Mouse (Mus musculus): Measurements from ENCODE around the gene Rpl39. TPM values are rescaled to one million over a fixed set of nuclear protein-coding genes. Genes with fewer than 3 reads are reported as not detected.
A peak's percentile ranks its signal among the peaks of the same experiment; 100 is the strongest.

Rpl39 gene
- polyA plus RNA-seq, 1 experiment from 2014 or later: 377 TPM

DNA sequence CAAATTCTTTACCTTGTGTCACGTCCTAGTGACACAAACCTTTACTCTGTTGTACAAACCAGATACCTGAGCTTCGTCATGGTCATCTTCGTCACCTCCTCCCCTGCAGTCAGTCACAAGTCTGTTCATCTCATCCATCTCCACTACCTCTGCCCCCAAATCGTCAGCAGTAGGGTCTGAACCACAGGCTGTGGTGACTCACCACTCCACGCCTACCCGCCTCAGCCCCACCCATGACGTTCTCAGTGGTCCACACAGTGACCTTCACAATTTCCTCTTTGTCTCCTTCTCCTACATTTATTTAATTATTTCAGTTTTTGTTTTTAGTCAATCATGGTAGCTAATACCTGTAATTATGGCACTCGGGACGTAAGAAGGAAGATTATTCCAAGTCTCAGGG is 21.3 kb downstream of the Rpl39 start:
- no peaks in the 10 kb centered on the region for H3K36me3 ChIP-seq
- H3K9me3 ChIP-seq: no peaks in the 10 kb centered on the region
- WGBS: 72% methylated on average over 9 of the region's 9 CpGs
- no peaks in the 10 kb centered on the region for H3K4me1 ChIP-seq
- no peak overlapping the region for H3K4me3 ChIP-seq
- H3K4me2 ChIP-seq: no peak overlapping the region
- H3K27me3 ChIP-seq (replicated peaks): no peaks in the 10 kb centered on the region
- no peak overlapping the region for H3K27ac ChIP-seq (replicated peaks)
- ATAC-seq (ENCODE audit: extremely low read depth, insufficient number of reproducible peaks, low FRiP score, low TSS enrichment): no peak
- H3K9ac ChIP-seq: no peak overlapping the region

DNA sequence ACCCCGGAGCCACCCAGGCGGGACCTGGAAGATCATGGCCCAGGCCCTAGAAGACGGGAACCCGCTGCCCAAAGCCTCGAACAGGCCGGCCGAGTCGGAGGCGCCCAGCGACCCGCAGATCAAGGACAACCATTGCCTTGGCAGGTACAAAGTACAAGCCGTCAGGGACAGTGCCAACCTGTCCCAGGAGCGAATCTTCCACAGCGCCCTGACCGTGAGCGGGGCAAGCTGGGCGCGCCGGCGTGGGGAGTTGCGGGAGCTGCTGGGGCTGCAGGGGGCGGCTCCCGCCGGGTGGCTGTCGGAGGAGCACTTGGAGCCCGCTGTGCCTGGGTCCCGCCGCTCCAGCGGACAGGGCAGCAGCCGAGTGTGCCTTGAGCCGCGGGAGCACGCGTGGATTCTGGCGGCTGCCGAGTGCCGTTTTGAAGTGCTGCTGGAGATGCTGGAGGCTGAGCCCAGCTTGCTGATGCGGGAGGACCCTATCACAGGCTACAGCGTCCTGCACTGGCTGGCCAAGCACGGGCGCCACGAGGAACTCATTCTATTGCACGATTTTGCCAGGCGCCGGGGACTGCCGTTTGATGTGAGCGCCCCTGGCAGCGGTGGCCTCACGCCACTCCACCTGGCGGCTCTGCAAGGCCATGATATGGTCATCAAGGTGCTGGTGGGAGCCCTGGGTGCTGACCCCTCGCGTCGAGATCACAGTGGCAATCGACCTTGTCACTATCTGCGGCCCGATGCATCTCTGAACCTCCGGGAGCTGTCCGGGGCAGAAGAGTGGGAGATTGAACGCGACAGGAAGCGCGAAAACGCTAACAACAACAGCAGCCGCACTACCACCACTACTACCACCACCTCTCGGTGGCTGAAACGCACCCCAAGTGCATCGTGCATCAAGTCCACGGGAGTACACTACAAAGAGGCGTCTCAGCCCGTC is 36.0 kb downstream of the Rpl39 start:
- ATAC-seq (ENCODE audit: extremely low read depth, insufficient number of reproducible peaks, low FRiP score, low TSS enrichment): no peak
- 10% methylated on average over 68 of the region's 70 CpGs for WGBS
- Histone ChIP-seq H3K4me1 (peaks cover 6% of the 10 kb centered on the region; the same call in 1 of the 2 replicates), H3K9me3 (no peaks in the 10 kb centered on the region), H3K4me3 (peak overlapping the region; percentile 47), H3K4me2 (peak overlapping the region; percentile 71), H3K9ac (peak overlapping the region; percentile 54), H3K27me3 (replicated peaks) (peaks cover 79% of the 10 kb centered on the region), H3K36me3 (no peaks in the 10 kb centered on the region), H3K27ac (replicated peaks) (no peak overlapping the region)

DNA sequence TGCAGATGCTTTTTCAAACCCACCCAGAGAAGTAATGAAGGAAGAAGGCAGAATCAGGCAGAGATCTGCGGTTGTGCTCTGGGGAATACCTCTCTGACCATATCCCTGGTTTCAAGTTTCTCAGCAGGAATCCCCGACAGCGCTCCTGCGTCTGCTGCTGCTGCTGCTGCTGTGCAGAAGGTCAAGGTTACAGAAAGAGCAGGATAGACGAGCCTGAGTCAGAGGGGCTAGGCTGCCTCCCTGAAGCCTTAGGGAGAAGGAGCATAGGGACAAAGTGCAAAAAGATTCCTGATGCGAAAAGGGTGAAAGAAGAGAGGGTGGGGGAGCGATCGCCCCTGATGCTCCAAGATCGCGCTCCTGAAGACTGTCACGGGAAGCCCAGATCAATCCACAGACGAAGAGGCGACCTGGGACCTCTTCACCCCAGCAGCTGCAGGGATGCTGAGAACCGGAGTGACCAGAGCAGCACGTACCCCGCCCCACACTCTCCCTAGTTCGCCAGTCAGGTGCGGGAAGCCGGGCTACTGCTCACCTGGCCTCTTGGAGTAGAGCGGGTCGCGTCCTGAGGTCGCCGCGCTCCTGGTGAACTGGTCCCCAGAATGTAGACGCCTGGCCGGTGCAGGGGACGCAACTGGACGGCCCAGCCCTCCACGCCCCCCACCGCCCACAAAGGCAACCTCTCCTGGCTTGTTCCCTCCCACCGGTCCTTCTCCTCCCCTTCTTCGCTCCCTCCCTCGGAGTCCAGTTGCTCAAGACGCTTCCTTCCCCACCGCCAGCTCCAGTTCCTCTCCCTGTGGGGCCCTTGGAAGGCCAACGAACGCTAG is 36.9 kb downstream of the Rpl39 start, which contains the start of gene Sowahd:
TSS of gene Sowahd (plus strand) at position 780 of the 824 bp plus-strand sequence.
- 11% methylated on average over 24 of the region's 38 CpGs for WGBS
- ATAC-seq (ENCODE audit: extremely low read depth, insufficient number of reproducible peaks, low FRiP score, low TSS enrichment): no peak
- H3K36me3 ChIP-seq: no peaks in the 10 kb centered on the region
- H3K27ac ChIP-seq (replicated peaks): no peak within 1 kb of the TSS
- H3K4me2 ChIP-seq: peak within 1 kb of the TSS; percentile 71
- H3K9ac ChIP-seq: peak within 1 kb of the TSS; percentile 54
- peaks cover 6% of the 10 kb centered on the region; the same call in 1 of the 2 replicates for H3K4me1 ChIP-seq
- no peaks in the 10 kb centered on the region for H3K9me3 ChIP-seq
- H3K4me3 ChIP-seq: peak within 1 kb of the TSS; percentile 47
- H3K27me3 ChIP-seq (replicated peaks): peaks cover 79% of the 10 kb centered on the region

DNA sequence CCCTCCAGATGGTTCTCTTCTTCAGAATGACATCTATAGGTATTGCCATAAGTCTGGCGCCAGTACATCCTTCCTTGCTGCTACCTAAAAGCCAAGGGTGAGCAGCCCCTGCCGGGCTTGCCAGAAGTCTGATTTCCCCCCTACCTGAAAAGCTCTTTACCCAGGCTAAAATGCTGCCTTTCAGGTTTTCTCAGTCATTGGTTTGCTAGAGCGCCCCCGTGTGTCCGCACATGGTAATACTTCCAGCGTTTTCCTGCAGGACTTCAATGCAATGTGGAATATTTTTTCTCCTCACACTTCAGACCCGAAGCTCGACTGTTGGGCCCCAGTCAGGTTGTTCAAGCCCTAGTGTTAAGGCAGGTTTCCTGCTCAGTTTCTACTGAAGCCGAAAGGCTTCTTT is 42.5 kb downstream of the Rpl39 start:
- no peaks in the 10 kb centered on the region for H3K4me1 ChIP-seq
- H3K36me3 ChIP-seq: no peaks in the 10 kb centered on the region
- no peak overlapping the region for H3K27ac ChIP-seq (replicated peaks)
- no peaks in the 10 kb centered on the region for H3K9me3 ChIP-seq
- no peak overlapping the region for H3K4me2 ChIP-seq
- ATAC-seq (ENCODE audit: extremely low read depth, insufficient number of reproducible peaks, low FRiP score, low TSS enrichment): no peak
- peaks cover 25% of the 10 kb centered on the region for H3K27me3 ChIP-seq (replicated peaks)
- whole genome bisulfite sequencing: 24% methylated on average over 9 of the region's 9 CpGs
- H3K9ac ChIP-seq: no peak overlapping the region
- no peak overlapping the region for H3K4me3 ChIP-seq

Other genes starting within 250 kb of the Rpl39 start
- gene Ube2a, start 211.5 kb downstream of the Rpl39 start, polyA plus RNA-seq (2015; fragmentation: Nextera tagmentation; extraction: Ambion mirVana): 113 and 130 TPM in 2 replicates
- gene C330007P06Rik, start 211.3 kb downstream of the Rpl39 start, polyA plus RNA-seq (2015; fragmentation: Nextera tagmentation; extraction: Ambion mirVana): 19.2 and 19.3 TPM in 2 replicates
- 0.37 and 0.56 TPM in 2 replicates for gene Nkrf, start 182.5 kb downstream of the Rpl39 start, polyA plus RNA-seq (2015; fragmentation: Nextera tagmentation; extraction: Ambion mirVana)
- gene Sept6, start 93.6 kb downstream of the Rpl39 start, polyA plus RNA-seq (2015; fragmentation: Nextera tagmentation; extraction: Ambion mirVana): 50.9 and 55.0 TPM in 2 replicates
- gene Sowahd, start 36.6 kb downstream of the Rpl39 start, polyA plus RNA-seq (2015; fragmentation: Nextera tagmentation; extraction: Ambion mirVana): 0.33 and 0.41 TPM in 2 replicates
- 13.6 and 14.1 TPM in 2 replicates for gene Upf3b, start 24.9 kb upstream of the Rpl39 start, polyA plus RNA-seq (2015; fragmentation: Nextera tagmentation; extraction: Ambion mirVana)
- gene Nkap, start 41.4 kb upstream of the Rpl39 start, polyA plus RNA-seq (2015; fragmentation: Nextera tagmentation; extraction: Ambion mirVana): 10.1 and 11.2 TPM in 2 replicates
- not detected in 2 replicates for gene Akap14, start 83.4 kb upstream of the Rpl39 start, polyA plus RNA-seq (2015; fragmentation: Nextera tagmentation; extraction: Ambion mirVana)
- gene Ndufa1, start 105.8 kb upstream of the Rpl39 start, polyA plus RNA-seq (2015; fragmentation: Nextera tagmentation; extraction: Ambion mirVana): 659 and 790 TPM in 2 replicates
- 7.0 and 8.0 TPM in 2 replicates for gene Rnf113a1, start 105.8 kb upstream of the Rpl39 start, polyA plus RNA-seq (2015; fragmentation: Nextera tagmentation; extraction: Ambion mirVana)
- gene Gm9, start 125.6 kb upstream of the Rpl39 start, polyA plus RNA-seq (2015; fragmentation: Nextera tagmentation; extraction: Ambion mirVana): not detected in 2 replicates
- not detected in 2 replicates for gene Rhox1, start 136.9 kb upstream of the Rpl39 start, polyA plus RNA-seq (2015; fragmentation: Nextera tagmentation; extraction: Ambion mirVana)
- gene Rhox2a, start 159.6 kb upstream of the Rpl39 start, polyA plus RNA-seq (2015; fragmentation: Nextera tagmentation; extraction: Ambion mirVana): not detected in 2 replicates
- not detected in 2 replicates for gene Rhox3a, start 164.5 kb upstream of the Rpl39 start, polyA plus RNA-seq (2015; fragmentation: Nextera tagmentation; extraction: Ambion mirVana)
- gene Rhox4a, start 179.9 kb upstream of the Rpl39 start, polyA plus RNA-seq (2015; fragmentation: Nextera tagmentation; extraction: Ambion mirVana): not detected in 2 replicates

Measured in heart, embryonic 13.5 days (tissue).